In the genomic region with DNA sequence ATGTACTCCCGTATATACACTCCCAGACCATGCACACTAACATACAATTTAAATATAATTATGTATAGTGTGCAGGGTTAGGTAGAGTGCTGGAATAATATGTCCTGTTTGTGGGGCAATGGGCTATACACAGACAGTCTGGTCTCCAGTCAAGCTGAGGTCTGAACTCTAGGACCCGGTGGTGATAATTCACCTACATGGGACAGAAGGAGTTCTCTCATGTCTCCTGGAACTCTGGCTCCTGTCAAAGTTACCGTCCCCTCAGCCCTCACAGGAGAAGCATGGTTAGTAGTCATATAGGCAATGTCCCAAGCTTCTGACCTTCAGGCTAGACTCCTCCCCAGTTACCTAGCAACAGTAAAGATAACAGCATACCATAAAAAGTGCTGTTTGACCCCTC, we compare ENCODE assay signal across 8 mouse cellular contexts. TPM values are rescaled to one million over a fixed set of nuclear protein-coding genes. Genes with fewer than 3 reads are reported as not detected.
DNase-seq lines count a peak whose midpoint lies in the region; ATAC-seq and TF ChIP-seq lines count a peak whose summit lies in the region.
"Not testable (repeated sequence)": the region's sequence is repeated elsewhere in the genome, so short reads cannot be mapped to it uniquely, and the experiment has no call there.
"Had no signal": no experiment of that assay in that cellular context is flagged by ENCODE, and none has a peak within 500 bp of the region (broad histone marks: within the 10 kb centered on the region; RNA-seq: fewer than 3 reads in every experiment).

No protein-coding gene starts in this region.

- TF ChIP-seq EP300 in lung, postnatal 0 days (IDR thresholded peaks at IDR 0.05) = not testable (repeated sequence)

- not testable (repeated sequence) for H3K9ac ChIP-seq in lung, postnatal 0 days (replicated peaks; ENCODE audit: low read depth)

- H3K36me3 ChIP-seq in lung, postnatal 0 days (ENCODE audit: insufficient read depth, low read length); testis, adult 2 months (ENCODE audit: control insufficient read depth, insufficient read depth, low read length): not testable (repeated sequence)

- H3K4me1 ChIP-seq in lung, postnatal 0 days (ENCODE audit: insufficient read depth, low read depth, low read length); testis, adult 2 months (ENCODE audit: control insufficient read depth, insufficient read depth, low read length): not testable (repeated sequence)

- DNase-seq in ES-CJ7 (ENCODE audit: low read depth, low spot score) (peak; percentile 6), R1 (ENCODE audit: low read depth, low spot score) (peak; percentile 31)
- peak; percentile 89 for DNase-seq in heart, adult 11 months
- peak; percentile 1 for DNase-seq in lung, postnatal 0 days (ENCODE audit: low spot score)

- not testable (repeated sequence) for H3K27me3 ChIP-seq in lung, postnatal 0 days (replicated peaks; ENCODE audit: insufficient read depth, low read length); testis, adult 2 months (ENCODE audit: control insufficient read depth, insufficient read depth, low read length)

- not testable (repeated sequence) for ATAC-seq in lung, postnatal 0 days

- H3K4me3 ChIP-seq in lung, postnatal 0 days (ENCODE audit: low read depth, low read length) = not testable (repeated sequence)
- peak overlapping the region; percentile 20; the same call in 1 of the 2 replicates for H3K4me3 ChIP-seq in testis, adult 2 months (ENCODE audit: control insufficient read depth, low read depth, low read length)

- not testable (repeated sequence) for H3K4me2 ChIP-seq in lung, postnatal 0 days (replicated peaks; ENCODE audit: low read depth, low read length)

- not testable (repeated sequence) for H3K9me3 ChIP-seq in lung, postnatal 0 days (ENCODE audit: low read length)

- not testable (repeated sequence) for TF ChIP-seq POLR2A in testis, adult 2 months (IDR thresholded peaks at IDR 0.05; ENCODE audit: control insufficient read depth, low read depth, low read length)

- TF ChIP-seq CTCF in lung, postnatal 0 days (IDR thresholded peaks at IDR 0.05); testis, adult 2 months (IDR thresholded peaks at IDR 0.05; ENCODE audit: control insufficient read depth, insufficient read depth, insufficient replicate concordance, low read depth, low read length): not testable (repeated sequence)

- not testable (repeated sequence) for H3K27ac ChIP-seq in lung, postnatal 0 days (ENCODE audit: low read length); testis, adult 2 months (ENCODE audit: control insufficient read depth, insufficient read depth, low read depth, low read length)

- WGBS in lung, postnatal 0 days = 70% methylated on average over 2 of the region's 3 CpGs

RNA-seq across cellular contexts. Expression of a gene that starts 44.2 kb away (rescaled TPM):
- polyA plus RNA-seq in lung, postnatal 0 days (2015; fragmentation: Nextera tagmentation; extraction: Ambion mirVana) = not detected in 2 replicates
- polyA plus RNA-seq in testis, adult 2 months (2012; rRNA removed) = 0.02 and 0.07 TPM in 2 replicates
- polyA plus RNA-seq: adrenal gland, adult 2 months; brain, embryonic 14.5 days; cerebellum, adult 2 months had no signal

Comparison
In these comparisons a context has a peak if more than half of its experiments do, and no peak if none do; other contexts are left out.
1. DNase-seq: peak in every context shown above with its lines; median percentile 89 in heart, adult 11 months; 31 in R1; 6 in ES-CJ7; 1 in lung, postnatal 0 days.